Comparison of ENCODE assay signal across 10 mouse cellular contexts in the genomic region with DNA sequence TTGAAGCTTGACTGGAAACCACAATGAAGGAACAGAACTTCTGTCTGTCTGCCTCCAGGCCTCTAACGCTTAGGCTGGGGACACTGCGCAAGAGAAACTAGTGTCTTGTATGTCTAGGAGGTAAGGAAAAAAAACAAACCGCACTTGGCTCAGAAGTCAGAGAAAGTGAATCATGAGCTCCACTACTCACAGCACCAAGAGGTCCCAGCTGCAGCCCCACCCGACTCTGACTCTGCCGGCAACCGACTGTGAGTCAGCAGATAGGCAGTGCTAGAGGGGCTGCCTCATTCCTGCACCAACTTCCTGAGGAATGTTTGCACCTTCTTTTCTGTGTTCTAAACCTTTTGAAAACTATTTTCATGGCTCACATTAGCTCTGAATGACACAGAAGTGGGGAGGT.
DNase-seq lines count a peak whose midpoint lies in the region; ATAC-seq lines count a peak whose summit lies in the region.
"Had no signal": no experiment of that assay in that cellular context is flagged by ENCODE, and none has a peak within 500 bp of the region (broad histone marks: within the 10 kb centered on the region; RNA-seq: fewer than 3 reads in every experiment).

No protein-coding gene starts in this region.

- peak; percentile 15; the same call in 1 of the 2 replicates for ATAC-seq in kidney, embryonic 16.5 days (ENCODE audit: low FRiP score, low TSS enrichment)
- peak; percentile 77 for ATAC-seq in stomach, embryonic 15.5 days (ENCODE audit: insufficient read depth, low FRiP score, low read depth)

- H3K36me3 ChIP-seq in kidney, embryonic 16.5 days (ENCODE audit: insufficient read depth, low read length): no peaks in the 10 kb centered on the region
- no peaks in the 10 kb centered on the region for H3K36me3 ChIP-seq in stomach, embryonic 15.5 days
- H3K36me3 ChIP-seq: G1E; heart, embryonic 15.5 days had no signal

- WGBS in kidney, embryonic 16.5 days: 39% methylated on average over 6 of the region's 6 CpGs
- WGBS in stomach, embryonic 15.5 days: 35% methylated on average over 6 of the region's 6 CpGs

- H3K27ac ChIP-seq in kidney, embryonic 16.5 days (ENCODE audit: low read length): no peak overlapping the region
- no peak overlapping the region for H3K27ac ChIP-seq in stomach, embryonic 15.5 days
- H3K27ac ChIP-seq: heart, embryonic 15.5 days had no signal

- H3K9me3 ChIP-seq in kidney, embryonic 16.5 days (ENCODE audit: low read length): no peaks in the 10 kb centered on the region
- H3K9me3 ChIP-seq in stomach, embryonic 15.5 days: no peaks in the 10 kb centered on the region
- H3K9me3 ChIP-seq: G1E; heart, embryonic 15.5 days had no signal

- DNase-seq in kidney, adult 8-10 months: no peak
- peak; percentile 50 for DNase-seq in c-Kit-positive CD71-negative TER-119-negative erythroid progenitor cells, embryonic 14.5 days (ENCODE audit: low read depth)
- DNase-seq in heart, postnatal 14 days: peak; percentile 9 to 22
- DNase-seq in frontal cortex, postnatal 14 days (ENCODE audit: low spot score in 2 of 2): no peak
- DNase-seq in layer of hippocampus, adult 8-10 months (ENCODE audit: low spot score in 2 of 2): no peak
- no peak for DNase-seq in layer of hippocampus, adult 9-11 months

- no peak overlapping the region for H3K9ac ChIP-seq in kidney, embryonic 16.5 days (replicated peaks; ENCODE audit: low read length)
- no peak overlapping the region for H3K9ac ChIP-seq in stomach, embryonic 15.5 days
- H3K9ac ChIP-seq: heart, embryonic 15.5 days had no signal

- no peak overlapping the region for H3K4me2 ChIP-seq in kidney, embryonic 16.5 days (replicated peaks; ENCODE audit: low read depth, low read length)
- H3K4me2 ChIP-seq in stomach, embryonic 15.5 days: no peak overlapping the region
- H3K4me2 ChIP-seq: heart, embryonic 15.5 days had no signal

- no peak overlapping the region for H3K4me3 ChIP-seq in kidney, embryonic 16.5 days (ENCODE audit: low read length)
- H3K4me3 ChIP-seq in stomach, embryonic 15.5 days (replicated peaks): no peak overlapping the region
- H3K4me3 ChIP-seq: heart, embryonic 15.5 days had no signal

- no peaks in the 10 kb centered on the region for H3K27me3 ChIP-seq in kidney, embryonic 16.5 days (ENCODE audit: insufficient read depth, low read length)
- no peaks in the 10 kb centered on the region for H3K27me3 ChIP-seq in stomach, embryonic 15.5 days (replicated peaks)
- H3K27me3 ChIP-seq: heart, embryonic 15.5 days had no signal

- intact Hi-C loops in heart, postnatal 14 days (cut with DNase I): no loop called here

- H3K4me1 ChIP-seq in kidney, embryonic 16.5 days (ENCODE audit: insufficient read depth, low read length): no peaks in the 10 kb centered on the region
- H3K4me1 ChIP-seq in stomach, embryonic 15.5 days: no peaks in the 10 kb centered on the region

Comparison
In these comparisons a context has a peak if more than half of its experiments do, and no peak if none do; other contexts are left out.
1. DNase-seq: peak in c-Kit-positive CD71-negative TER-119-negative erythroid progenitor cells, embryonic 14.5 days (single experiment) and heart, postnatal 14 days (2 of 2); none in kidney, adult 8-10 months (0 of 2), frontal cortex, postnatal 14 days (0 of 2), layer of hippocampus, adult 8-10 months (0 of 2) and layer of hippocampus, adult 9-11 months (single experiment).